ENCODE assay signal across 23 mouse cellular contexts in genomic region chr10:81612779-81613178, GRCm38 (mm10). TPM values are rescaled to one million over a fixed set of nuclear protein-coding genes. Genes with fewer than 3 reads are reported as not detected.
A peak's percentile ranks its signal among the peaks of the same experiment; 100 is the strongest.
DNase-seq lines count a peak whose midpoint lies in the region; ATAC-seq and TF ChIP-seq lines count a peak whose summit lies in the region.
"Had no signal": no experiment of that assay in that cellular context is flagged by ENCODE, and none has a peak within 500 bp of the region (broad histone marks: within the 10 kb centered on the region; RNA-seq: fewer than 3 reads in every experiment).

No protein-coding gene starts in this region.

- no peak for TF ChIP-seq POLR2A in bone marrow macrophage, adult 2 months (IDR thresholded peaks at IDR 0.05; ENCODE audit: borderline replicate concordance, low read depth, low read length)

- TF ChIP-seq CTCF in stomach, postnatal 0 days (IDR thresholded peaks at IDR 0.05; ENCODE audit: low read depth) = no peak
- no peak for TF ChIP-seq CTCF in bone marrow macrophage, adult 2 months (IDR thresholded peaks at IDR 0.05; ENCODE audit: low read depth, low read length)
- no peak for TF ChIP-seq CTCF in forebrain, postnatal 0 days (IDR thresholded peaks at IDR 0.05; ENCODE audit: low read depth)
- TF ChIP-seq CTCF in left cerebral cortex, adult 2 months (IDR thresholded peaks at IDR 0.05) = no peak

- WGBS in stomach, embryonic 14.5 days = 61% methylated on average over 3 of the region's 3 CpGs
- 57% methylated on average over 3 of the region's 3 CpGs for WGBS in stomach, postnatal 0 days
- WGBS in forebrain, postnatal 0 days = 72% methylated on average over 3 of the region's 3 CpGs

- H3K27me3 ChIP-seq in stomach, embryonic 14.5 days (ENCODE audit: control insufficient read depth, insufficient read depth, low read length) = no peaks in the 10 kb centered on the region
- no peaks in the 10 kb centered on the region for H3K27me3 ChIP-seq in stomach, postnatal 0 days (ENCODE audit: control insufficient read depth, insufficient read depth, low read length)
- H3K27me3 ChIP-seq in forebrain, postnatal 0 days (ENCODE audit: insufficient read depth, low read length) = no peaks in the 10 kb centered on the region
- H3K27me3 ChIP-seq: heart, embryonic 15.5 days; limb, embryonic 12.5 days; stomach, embryonic 15.5 days had no signal

- H3K4me3 ChIP-seq in stomach, embryonic 14.5 days (ENCODE audit: low read depth, low read length) = no peak overlapping the region
- H3K4me3 ChIP-seq in stomach, postnatal 0 days (ENCODE audit: low read depth, low read length) = no peak overlapping the region
- H3K4me3 ChIP-seq in bone marrow macrophage, adult 2 months (ENCODE audit: insufficient read depth, low read length) = no peak overlapping the region
- no peak overlapping the region for H3K4me3 ChIP-seq in forebrain, postnatal 0 days (ENCODE audit: low read depth, low read length)
- H3K4me3 ChIP-seq in left cerebral cortex, adult 2 months = no peak overlapping the region
- H3K4me3 ChIP-seq: embryonic facial prominence, embryonic 10.5 days; forebrain, embryonic 12.5 days; heart, adult 2 months; heart, embryonic 15.5 days; limb, embryonic 12.5 days; stomach, embryonic 15.5 days had no signal

- H3K4me2 ChIP-seq in stomach, embryonic 14.5 days (replicated peaks; ENCODE audit: low read depth, low read length) = no peak overlapping the region
- H3K4me2 ChIP-seq in stomach, postnatal 0 days (replicated peaks; ENCODE audit: low read depth) = no peak overlapping the region
- no peak overlapping the region for H3K4me2 ChIP-seq in forebrain, postnatal 0 days (ENCODE audit: low read depth)
- H3K4me2 ChIP-seq: forebrain, embryonic 12.5 days; heart, embryonic 15.5 days; limb, embryonic 12.5 days; stomach, embryonic 15.5 days had no signal

- H3K9ac ChIP-seq in stomach, embryonic 14.5 days (replicated peaks; ENCODE audit: low read depth, low read length) = no peak overlapping the region
- H3K9ac ChIP-seq in stomach, postnatal 0 days (ENCODE audit: low read length) = no peak overlapping the region
- H3K9ac ChIP-seq in forebrain, postnatal 0 days = no peak overlapping the region
- H3K9ac ChIP-seq: forebrain, embryonic 12.5 days; heart, embryonic 15.5 days; limb, embryonic 12.5 days; liver, embryonic 14.5 days; stomach, embryonic 15.5 days had no signal

- no peak for TF ChIP-seq EP300 in stomach, postnatal 0 days (optimal IDR thresholded peaks at IDR 0.05)

- DNase-seq in adrenal gland, adult 2 months = peak; percentile 82
- DNase-seq in adrenal gland, adult 18-20 months (ENCODE audit: low spot score in 2 of 2) = no peak
- no peak for DNase-seq in stomach, postnatal 0 days (ENCODE audit: low spot score)
- no peak for DNase-seq in forebrain, postnatal 0 days
- DNase-seq in embryo, embryonic 9.5 days (ENCODE audit: extremely low spot score) = no peak
- no peak for DNase-seq in left cerebral cortex, adult 2 months (ENCODE audit: extremely low spot score in 1 of 2, low spot score in 2 of 2)
- DNase-seq: B cell, adult 2 months; cerebellum, adult 8-10 months; gastrocnemius, postnatal 14 days; heart, adult 2 months; kidney, adult 9 months; kidney, postnatal 36 days; layer of hippocampus, adult 9-11 months; midbrain, embryonic 14.5 days; thymus, adult 2 months had no signal

- intact Hi-C loops in left cerebral cortex, adult 2 months (cut with DNase I) = no loop called here

- peak; percentile 12; the same call in 1 of the 2 replicates for ATAC-seq in stomach, embryonic 14.5 days (ENCODE audit: insufficient number of reproducible peaks, insufficient read depth, low FRiP score, low read depth)
- ATAC-seq in stomach, postnatal 0 days (ENCODE audit: low FRiP score, low TSS enrichment) = no peak; the same call in 1 of the 2 replicates
- ATAC-seq in forebrain, postnatal 0 days = no peak

- no peaks in the 10 kb centered on the region for H3K36me3 ChIP-seq in stomach, embryonic 14.5 days (ENCODE audit: control insufficient read depth, insufficient read depth, low read length)
- no peaks in the 10 kb centered on the region for H3K36me3 ChIP-seq in stomach, postnatal 0 days (ENCODE audit: control insufficient read depth, insufficient read depth, low read length)
- H3K36me3 ChIP-seq in forebrain, postnatal 0 days (ENCODE audit: insufficient read depth) = no peaks in the 10 kb centered on the region
- H3K36me3 ChIP-seq: heart, embryonic 15.5 days; stomach, embryonic 15.5 days had no signal

- no peaks in the 10 kb centered on the region for H3K4me1 ChIP-seq in stomach, embryonic 14.5 days (ENCODE audit: control insufficient read depth, insufficient read depth, low read length)
- no peaks in the 10 kb centered on the region for H3K4me1 ChIP-seq in stomach, postnatal 0 days (replicated peaks; ENCODE audit: control insufficient read depth, insufficient read depth)
- peaks cover 15% of the 10 kb centered on the region for H3K4me1 ChIP-seq in bone marrow macrophage, adult 2 months (ENCODE audit: control insufficient read depth, insufficient read depth, low read length)
- no peaks in the 10 kb centered on the region for H3K4me1 ChIP-seq in forebrain, postnatal 0 days (ENCODE audit: insufficient read depth)
- H3K4me1 ChIP-seq: forebrain, embryonic 12.5 days; heart, embryonic 15.5 days; stomach, embryonic 15.5 days had no signal

- no peaks in the 10 kb centered on the region; the same call in 1 of the 2 replicates for H3K9me3 ChIP-seq in stomach, embryonic 14.5 days (ENCODE audit: control insufficient read depth, low read depth, low read length)
- H3K9me3 ChIP-seq in stomach, postnatal 0 days (ENCODE audit: control insufficient read depth, low read length) = no peaks in the 10 kb centered on the region
- H3K9me3 ChIP-seq in forebrain, postnatal 0 days (ENCODE audit: low read length) = no peaks in the 10 kb centered on the region
- H3K9me3 ChIP-seq: embryonic facial prominence, embryonic 10.5 days; forebrain, embryonic 12.5 days; heart, embryonic 15.5 days; limb, embryonic 12.5 days; stomach, embryonic 15.5 days had no signal

- H3K27ac ChIP-seq in stomach, embryonic 14.5 days (ENCODE audit: low read length) = no peak overlapping the region
- no peak overlapping the region for H3K27ac ChIP-seq in stomach, postnatal 0 days (replicated peaks)
- peak overlapping the region; percentile 30; the same call in 1 of the 2 replicates for H3K27ac ChIP-seq in bone marrow macrophage, adult 2 months (ENCODE audit: insufficient read depth, low read depth, low read length)
- H3K27ac ChIP-seq in forebrain, postnatal 0 days (ENCODE audit: low read depth, low read length) = no peak overlapping the region
- H3K27ac ChIP-seq in left cerebral cortex, adult 2 months = no peak overlapping the region
- H3K27ac ChIP-seq: embryonic facial prominence, embryonic 10.5 days; forebrain, embryonic 12.5 days; heart, adult 2 months; heart, embryonic 15.5 days; limb, embryonic 12.5 days; liver, embryonic 14.5 days; stomach, embryonic 15.5 days had no signal

RNA-seq across cellular contexts. Expression of gene BC025920, which starts 6.7 kb away (rescaled TPM):
- total RNA-seq in adrenal gland, adult 2 months (2021) = 1 to 10 TPM; 1.1 to 2.3 TPM
- 0.26 and 0.59 TPM in 2 replicates for polyA plus RNA-seq in adrenal gland, adult 2 months (2012; rRNA removed)
- 1 to 10 TPM; 1.2 to 1.7 TPM for total RNA-seq in adrenal gland, adult 18-20 months (2021)
- polyA plus RNA-seq in stomach, embryonic 14.5 days (2014; fragmentation: Nextera tagmentation; extraction: Ambion mirVana) = 0.57 and 0.69 TPM in 2 replicates
- 0.24 and 0.35 TPM in 2 replicates for polyA plus RNA-seq in stomach, postnatal 0 days (2015; fragmentation: Nextera tagmentation; extraction: Ambion mirVana)
- polyA plus RNA-seq in bone marrow macrophage, adult 2 months (2012; ENCODE audit: insufficient read depth, insufficient read length, missing spikeins) = 0.67 and 0.78 TPM in 2 replicates
- total RNA-seq in forebrain, postnatal 0 days (2014; rRNA removed) = 3.8 and 4.7 TPM in 2 replicates
- polyA plus RNA-seq in forebrain, postnatal 0 days (2015; fragmentation: Nextera tagmentation; extraction: Ambion mirVana) = 1.4 TPM in 2 replicates
- total RNA-seq in left cerebral cortex, adult 2 months (2021) = 1 to 10 TPM; 2.6 to 2.9 TPM

RNA-seq across cellular contexts. Expression of gene Tle6, which starts 11.9 kb away (rescaled TPM):
- total RNA-seq in adrenal gland, adult 2 months (2021) = 10 to 100 TPM; 24.0 to 59.6 TPM
- polyA plus RNA-seq in adrenal gland, adult 2 months (2012; rRNA removed) = 49.5 and 90.8 TPM in 2 replicates
- total RNA-seq in adrenal gland, adult 18-20 months (2021) = 10 to 100 TPM; 21.4 to 37.3 TPM
- 14.3 and 18.2 TPM in 2 replicates for polyA plus RNA-seq in stomach, embryonic 14.5 days (2014; fragmentation: Nextera tagmentation; extraction: Ambion mirVana)
- 7.6 and 8.9 TPM in 2 replicates for polyA plus RNA-seq in stomach, postnatal 0 days (2015; fragmentation: Nextera tagmentation; extraction: Ambion mirVana)
- polyA plus RNA-seq in bone marrow macrophage, adult 2 months (2012; ENCODE audit: insufficient read depth, insufficient read length, missing spikeins) = 42.3 and 47.9 TPM in 2 replicates
- total RNA-seq in forebrain, postnatal 0 days (2014; rRNA removed) = 8.7 and 14.1 TPM in 2 replicates
- 4.2 and 5.1 TPM in 2 replicates for polyA plus RNA-seq in forebrain, postnatal 0 days (2015; fragmentation: Nextera tagmentation; extraction: Ambion mirVana)
- total RNA-seq in left cerebral cortex, adult 2 months (2021) = 10 to 100 TPM; 10.3 to 12.9 TPM

RNA-seq across cellular contexts. Expression of gene Sirt6, which starts 14.8 kb away (rescaled TPM):
- 10 to 100 TPM; 16.0 to 18.3 TPM for total RNA-seq in adrenal gland, adult 2 months (2021)
- polyA plus RNA-seq in adrenal gland, adult 2 months (2012; rRNA removed) = 52.3 and 59.9 TPM in 2 replicates
- 10 to 100 TPM; 18.2 to 21.5 TPM for total RNA-seq in adrenal gland, adult 18-20 months (2021)
- polyA plus RNA-seq in stomach, embryonic 14.5 days (2014; fragmentation: Nextera tagmentation; extraction: Ambion mirVana) = 33.4 and 43.4 TPM in 2 replicates
- 15.1 and 15.6 TPM in 2 replicates for polyA plus RNA-seq in stomach, postnatal 0 days (2015; fragmentation: Nextera tagmentation; extraction: Ambion mirVana)
- polyA plus RNA-seq in bone marrow macrophage, adult 2 months (2012; ENCODE audit: insufficient read depth, insufficient read length, missing spikeins) = 10.9 and 13.2 TPM in 2 replicates
- total RNA-seq in forebrain, postnatal 0 days (2014; rRNA removed) = 18.0 and 25.2 TPM in 2 replicates
- 30.8 and 33.4 TPM in 2 replicates for polyA plus RNA-seq in forebrain, postnatal 0 days (2015; fragmentation: Nextera tagmentation; extraction: Ambion mirVana)
- 10 to 100 TPM; 26.8 to 28.6 TPM for total RNA-seq in left cerebral cortex, adult 2 months (2021)

RNA-seq across cellular contexts. Expression of gene Ankrd24, which starts 15.6 kb away (rescaled TPM):
- total RNA-seq in adrenal gland, adult 2 months (2021) = 10 to 100 TPM; 20.0 to 23.7 TPM
- 91.0 and 112 TPM in 2 replicates for polyA plus RNA-seq in adrenal gland, adult 2 months (2012; rRNA removed)
- total RNA-seq in adrenal gland, adult 18-20 months (2021) = 10 to 100 TPM; 20.6 to 21.6 TPM
- 7.8 and 9.1 TPM in 2 replicates for polyA plus RNA-seq in stomach, embryonic 14.5 days (2014; fragmentation: Nextera tagmentation; extraction: Ambion mirVana)
- polyA plus RNA-seq in stomach, postnatal 0 days (2015; fragmentation: Nextera tagmentation; extraction: Ambion mirVana) = 3.3 and 5.3 TPM in 2 replicates
- 7.8 and 9.6 TPM in 2 replicates for polyA plus RNA-seq in bone marrow macrophage, adult 2 months (2012; ENCODE audit: insufficient read depth, insufficient read length, missing spikeins)
- 45.9 and 63.6 TPM in 2 replicates for total RNA-seq in forebrain, postnatal 0 days (2014; rRNA removed)
- 11.4 and 13.0 TPM in 2 replicates for polyA plus RNA-seq in forebrain, postnatal 0 days (2015; fragmentation: Nextera tagmentation; extraction: Ambion mirVana)
- total RNA-seq in left cerebral cortex, adult 2 months (2021) = 10 to 100 TPM; 46.4 to 47.3 TPM

RNA-seq across cellular contexts. Expression of gene Gm10778, which starts 36.1 kb away (rescaled TPM):
- 1 to 10 TPM; 2.1 to 3.1 TPM for total RNA-seq in adrenal gland, adult 2 months (2021)
- polyA plus RNA-seq in adrenal gland, adult 2 months (2012; rRNA removed) = 0.09 and 0.11 TPM in 2 replicates
- total RNA-seq in adrenal gland, adult 18-20 months (2021) = 1 to 10 TPM; 2.4 to 2.8 TPM
- polyA plus RNA-seq in stomach, embryonic 14.5 days (2014; fragmentation: Nextera tagmentation; extraction: Ambion mirVana) = 6.0 and 6.3 TPM in 2 replicates
- 2.4 TPM in 2 replicates for polyA plus RNA-seq in stomach, postnatal 0 days (2015; fragmentation: Nextera tagmentation; extraction: Ambion mirVana)
- polyA plus RNA-seq in bone marrow macrophage, adult 2 months (2012; ENCODE audit: insufficient read depth, insufficient read length, missing spikeins) = 0.66 and 0.67 TPM in 2 replicates
- 5.9 and 9.5 TPM in 2 replicates for total RNA-seq in forebrain, postnatal 0 days (2014; rRNA removed)
- 2.3 and 3.4 TPM in 2 replicates for polyA plus RNA-seq in forebrain, postnatal 0 days (2015; fragmentation: Nextera tagmentation; extraction: Ambion mirVana)
- total RNA-seq in left cerebral cortex, adult 2 months (2021) = 1 to 10 TPM; 4.3 to 5.0 TPM
